Mouse (Mus musculus) ES-Bruce4 (cell line): Measurements from ENCODE around the gene Sec24a.

Experiments
- CTCF ChIP-seq: IDR thresholded peaks from one replicate; pipeline ENCODE4 v1.8.1; 2011; ENCODE audit warnings: low read depth, low read length
- EP300 ChIP-seq: IDR thresholded peaks from 2 replicates; pipeline ENCODE4 v1.6.1; 2011; ENCODE audit warnings: low read depth, low read length; ENCODE audit not compliant: insufficient read depth
- POLR2A ChIP-seq: IDR thresholded peaks from one replicate; pipeline ENCODE4 v1.8.1; 2011; ENCODE audit warnings: low read length; ENCODE audit not compliant: insufficient read depth

DNA sequence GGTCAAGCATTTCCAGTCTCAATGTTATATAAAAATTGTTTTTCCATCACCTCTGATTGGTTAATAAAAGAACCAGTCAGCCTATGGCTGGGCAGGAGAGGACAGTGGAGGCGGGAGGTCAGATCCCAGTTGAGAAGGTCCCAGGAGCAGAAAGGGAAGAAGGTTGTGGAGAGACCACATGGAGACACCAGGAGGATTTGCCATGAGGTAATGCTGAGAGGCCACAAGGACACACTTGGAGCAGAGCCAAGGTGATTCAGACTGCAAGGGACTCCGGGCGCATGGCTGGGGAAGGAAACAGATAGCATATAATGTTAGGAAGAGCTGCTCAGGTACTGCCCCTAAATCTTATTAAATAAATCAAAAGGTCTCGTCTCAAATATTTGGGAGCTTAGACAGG, 32.8 kb upstream of the Sec24a start:
- TF ChIP-seq POLR2A (no peak), CTCF (no peak), EP300 (no peak)
